Mouse (Mus musculus) lung, adult 2 months (tissue): ENCODE data around the gene Pemt.

Source experiments
- CTCF ChIP-seq: fragments of 200-500 bp; IDR thresholded peaks from 2 replicates; pipeline ENCODE4 v1.5.1; 2011; ENCODE audit warnings: mild to moderate bottlenecking, low read length, control low read depth; ENCODE audit not compliant: insufficient read depth
- POLR2A ChIP-seq: fragments of 200-500 bp; IDR thresholded peaks from 2 replicates; pipeline ENCODE4 v1.6.1; 2011; ENCODE audit warnings: low read depth, mild to moderate bottlenecking, control low read depth, low read length, borderline replicate concordance; ENCODE audit errors: extremely low read depth

- TF ChIP-seq POLR2A (no peak), CTCF (no peak)
These were observed 13.7 kb upstream of the Pemt start for GRCm38 (mm10) chr11:60060026-60060425.
